Mouse (Mus musculus): Measurements from ENCODE around the gene Nlrp10.

DNA sequence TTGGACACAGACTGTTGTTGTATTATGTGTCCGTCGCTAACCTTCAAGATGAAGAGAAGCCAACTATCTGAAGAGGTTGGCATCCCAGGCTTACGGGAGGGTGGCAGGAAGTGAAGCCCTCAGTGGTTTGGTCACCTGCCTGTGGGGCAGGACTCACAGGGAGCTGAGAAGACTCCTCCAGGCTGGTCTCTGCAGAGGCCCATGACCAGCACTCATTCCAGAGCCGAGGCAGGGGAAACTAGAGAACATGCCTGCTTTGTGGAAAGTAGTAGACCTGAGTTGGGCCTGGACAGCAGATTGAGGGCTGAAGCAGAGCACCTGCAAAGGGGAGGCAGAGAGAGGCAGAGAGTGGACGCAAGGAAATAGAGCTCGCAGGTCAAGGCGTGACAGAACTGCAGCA is 5.4 kb upstream of the Nlrp10 start:
- TF ChIP-seq EP300 (IDR thresholded peaks at IDR 0.05) (no peak), CTCF (IDR thresholded peaks at IDR 0.05) (no peak)
